Mouse (Mus musculus) E14TG2a.4 (cell line): Measurements from ENCODE around the gene Ntn4.

Experiments used
- H3K27me3 ChIP-seq: 2 replicates; pipeline ENCODE4 v1.6.1; 2014; ENCODE audit warnings: low read length, control low read depth; ENCODE audit not compliant: insufficient read depth
- H3K36me3 ChIP-seq: 2 replicates; pipeline ENCODE4 v1.6.1; 2014; ENCODE audit warnings: low read length, control low read depth; ENCODE audit not compliant: insufficient read depth
- H3K4me1 ChIP-seq: replicated peaks from 2 replicates; pipeline ENCODE4 v1.6.1; 2014; ENCODE audit warnings: low read depth, low read length, control low read depth
- H3K4me3 ChIP-seq: replicated peaks from 2 replicates; pipeline ENCODE4 v1.5.1; 2014; ENCODE audit warnings: mild to moderate bottlenecking, low read length
- H3K9me3 ChIP-seq: 2 replicates; pipeline ENCODE4 v1.6.1; 2014; ENCODE audit warnings: low read length, control low read depth
- CTCF ChIP-seq: conservative IDR thresholded peaks from 2 replicates; pipeline ENCODE4 v1.5.1; 2014; ENCODE audit warnings: low read length
- NANOG ChIP-seq: IDR thresholded peaks from 2 replicates; pipeline ENCODE4 v1.6.1; 2014; ENCODE audit warnings: borderline replicate concordance, low read length, mixed read lengths
- POU5F1 ChIP-seq: IDR thresholded peaks from 2 replicates; pipeline ENCODE4 v1.6.1; 2014; ENCODE audit warnings: low read length, borderline replicate concordance

The Ntn4 gene

GRCm38 (mm10) chr10:93609236-93609635 is 31.2 kb upstream of the Ntn4 start:
- peaks cover 3% of the 10 kb centered on the region; the same call in 1 of the 2 replicates for H3K27me3 ChIP-seq
- H3K4me3 ChIP-seq, result no peak overlapping the region
- H3K4me1 ChIP-seq, result 0 out of 2 replicates have a peak, but pooled peaks cover 2% of the 10 kb centered on the region
- H3K9me3 ChIP-seq, result no peaks in the 10 kb centered on the region
- TF ChIP-seq POU5F1 (no peak), NANOG (no peak)
- no peaks in the 10 kb centered on the region for H3K36me3 ChIP-seq

- H3K4me1 ChIP-seq, result 0 out of 2 replicates have a peak, but pooled peaks cover 2% of the 10 kb centered on the region
- H3K36me3 ChIP-seq, result no peaks in the 10 kb centered on the region
- no peak for TF ChIP-seq NANOG
- no peak for TF ChIP-seq CTCF
- TF ChIP-seq POU5F1, result no peak
- H3K4me3 ChIP-seq, result no peak overlapping the region
- no peaks in the 10 kb centered on the region for H3K9me3 ChIP-seq
- peaks cover 3% of the 10 kb centered on the region; the same call in 1 of the 2 replicates for H3K27me3 ChIP-seq
These were observed 29.6 kb upstream of the Ntn4 start for GRCm38 (mm10) chr10:93610896-93611295.

GRCm38 (mm10) chr10:93611419-93612007 is 29.0 kb upstream of the Ntn4 start:
- no peaks in the 10 kb centered on the region for H3K9me3 ChIP-seq
- TF ChIP-seq POU5F1, result no peak
- no peak for TF ChIP-seq NANOG
- no peak for TF ChIP-seq CTCF
- 0 out of 2 replicates have a peak, but pooled peaks cover 2% of the 10 kb centered on the region for H3K4me1 ChIP-seq
- no peak overlapping the region for H3K4me3 ChIP-seq
- H3K27me3 ChIP-seq, result peaks cover under 1% of the 10 kb centered on the region; the same call in 1 of the 2 replicates
- no peaks in the 10 kb centered on the region for H3K36me3 ChIP-seq

- Histone ChIP-seq H3K4me3 (no peak overlapping the region), H3K36me3 (no peaks in the 10 kb centered on the region), H3K27me3 (no peaks in the 10 kb centered on the region), H3K9me3 (no peaks in the 10 kb centered on the region), H3K4me1 (peaks cover 2% of the 10 kb centered on the region)
- TF ChIP-seq CTCF (no peak), POU5F1 (no peak), NANOG (no peak)
These were observed 25.6 kb upstream of the Ntn4 start for GRCm38 (mm10) chr10:93614850-93615249.

- H3K9me3 ChIP-seq, result no peaks in the 10 kb centered on the region
- peaks cover 3% of the 10 kb centered on the region; the same call in 1 of the 2 replicates for H3K27me3 ChIP-seq
- no peak overlapping the region; the same call in 1 of the 2 replicates for H3K4me3 ChIP-seq
- peaks cover 14% of the 10 kb centered on the region for H3K4me1 ChIP-seq
- no peaks in the 10 kb centered on the region for H3K36me3 ChIP-seq
- TF ChIP-seq POU5F1 (no peak), CTCF (no peak), NANOG (no peak)
These were observed 19.9 kb upstream of the Ntn4 start for GRCm38 (mm10) chr10:93620438-93621179.

- Histone ChIP-seq H3K36me3 (no peaks in the 10 kb centered on the region), H3K9me3 (no peaks in the 10 kb centered on the region), H3K27me3 (peaks cover 3% of the 10 kb centered on the region; the same call in 1 of the 2 replicates), H3K4me3 (no peak overlapping the region), H3K4me1 (peaks cover 14% of the 10 kb centered on the region)
- TF ChIP-seq CTCF, result no peak
- TF ChIP-seq POU5F1, result no peak
- TF ChIP-seq NANOG, result no peak
These were observed 16.8 kb upstream of the Ntn4 start for GRCm38 (mm10) chr10:93623725-93624124.

GRCm38 (mm10) chr10:93624151-93624550 is 16.3 kb upstream of the Ntn4 start:
- peaks cover 14% of the 10 kb centered on the region for H3K4me1 ChIP-seq
- H3K36me3 ChIP-seq, result no peaks in the 10 kb centered on the region
- TF ChIP-seq NANOG, result no peak
- TF ChIP-seq POU5F1, result no peak
- no peak for TF ChIP-seq CTCF
- peaks cover 3% of the 10 kb centered on the region; the same call in 1 of the 2 replicates for H3K27me3 ChIP-seq
- H3K9me3 ChIP-seq, result no peaks in the 10 kb centered on the region
- no peak overlapping the region for H3K4me3 ChIP-seq

GRCm38 (mm10) chr10:93630310-93630709 is 10.2 kb upstream of the Ntn4 start:
- peaks cover 7% of the 10 kb centered on the region; the same call in 1 of the 2 replicates for H3K27me3 ChIP-seq
- H3K9me3 ChIP-seq, result 0 out of 2 replicates have a peak, but pooled peaks cover 3% of the 10 kb centered on the region
- H3K36me3 ChIP-seq, result no peaks in the 10 kb centered on the region
- no peak for TF ChIP-seq POU5F1
- no peak for TF ChIP-seq NANOG
- TF ChIP-seq CTCF, result no peak
- no peak overlapping the region for H3K4me3 ChIP-seq
- H3K4me1 ChIP-seq, result no peaks in the 10 kb centered on the region
